Mouse (Mus musculus) neural tube, embryonic 11.5 days (tissue): ENCODE data around the gene Chpf. TPM values are rescaled to one million over a fixed set of nuclear protein-coding genes. Genes with fewer than 3 reads are reported as not detected.
A peak's percentile ranks its signal among the peaks of the same experiment; 100 is the strongest.

Experiments
- ATAC-seq: fragments of 200-750 bp; cut with Nextera tagmentation; 2 replicates; pipeline ENCODE4 v1.8.0; 2017; ENCODE audit warnings: moderate number of reproducible peaks, mild to moderate bottlenecking, moderate TSS enrichment, moderate library complexity; ENCODE audit not compliant: insufficient read depth, low FRiP score, low TSS enrichment
- DNase-seq: peaks from one replicate; pipeline ENCODE4 v3.0.0-alpha.2; 2015; ENCODE audit warnings: low spot score
- H3K27ac ChIP-seq: fragments of 300-500 bp; sonication (generic); 2 replicates; pipeline ENCODE4 v1.5.1; 2014; ENCODE audit warnings: low read depth, mild to moderate bottlenecking, low read length
- H3K27me3 ChIP-seq: fragments of 300-500 bp; sonication (generic); 2 replicates; pipeline ENCODE4 v1.6.1; 2014; ENCODE audit warnings: mild to moderate bottlenecking, low read length, mixed read lengths; ENCODE audit not compliant: control insufficient read depth, insufficient read depth
- H3K36me3 ChIP-seq: fragments of 300-500 bp; sonication (generic); 2 replicates; pipeline ENCODE4 v1.6.1; 2014; ENCODE audit warnings: mild to moderate bottlenecking, low read length, moderate library complexity, mixed read lengths; ENCODE audit not compliant: control insufficient read depth, insufficient read depth
- H3K4me1 ChIP-seq: fragments of 300-500 bp; sonication (generic); 2 replicates; pipeline ENCODE4 v1.6.1; 2014; ENCODE audit warnings: low read length, mixed read lengths; ENCODE audit not compliant: control insufficient read depth, insufficient read depth
- H3K4me2 ChIP-seq: fragments of 300-500 bp; sonication (generic); 2 replicates; pipeline ENCODE4 v1.6.1; 2014; ENCODE audit warnings: low read depth, mild to moderate bottlenecking, moderate library complexity
- H3K4me3 ChIP-seq: fragments of 300-500 bp; sonication (generic); 2 replicates; pipeline ENCODE4 v1.5.1; 2014; ENCODE audit warnings: low read depth, low read length
- H3K9ac ChIP-seq: fragments of 300-500 bp; sonication (generic); 2 replicates; pipeline ENCODE4 v1.6.1; 2014; ENCODE audit warnings: mild to moderate bottlenecking, low read length
- H3K9me3 ChIP-seq: fragments of 300-500 bp; sonication (generic); 2 replicates; pipeline ENCODE4 v1.6.1; 2016; ENCODE audit warnings: low read length; ENCODE audit not compliant: control insufficient read depth
- WGBS: fragments of 180-500 bp; shearing (Covaris S2); extraction: QIAGEN DNeasy Blood & Tissue Kit; methylation state at CpG from one replicate; pipeline ENCODE4 v1.1.7; 2014; 5-methylcytosine and 5-hydroxymethylcytosine counted together
- polyA plus RNA-seq: library from polyadenylated mRNA; unstranded; fragments of >200 nt; fragmentation: Nextera tagmentation; extraction: Ambion mirVana; gene quantifications from 2 replicates; pipeline ENCODE4 v1.2.1, GENCODE M21; 2014

The Chpf gene
- polyA plus RNA-seq, 1 experiment from 2014 or later, result 27.1 TPM

- Histone ChIP-seq H3K27ac (no peak overlapping the region), H3K4me1 (0 out of 2 replicates have a peak, but pooled peaks cover 3% of the 10 kb centered on the region), H3K4me3 (no peak overlapping the region), H3K27me3 (peaks cover 2% of the 10 kb centered on the region; the same call in 1 of the 2 replicates), H3K9me3 (no peaks in the 10 kb centered on the region), H3K36me3 (peaks cover 3% of the 10 kb centered on the region; the same call in 1 of the 2 replicates), H3K9ac (no peak overlapping the region), H3K4me2 (no peak overlapping the region)
- WGBS, result 61% methylated on average over 23 of the region's 23 CpGs
- no peak for DNase-seq
- ATAC-seq, result no peak
These were observed 24.5 kb upstream of the Chpf start for GRCm38 (mm10) chr1:75503651-75503980.

- no peak overlapping the region for H3K4me3 ChIP-seq
- DNase-seq (no peak), ATAC-seq (no peak)
- H3K27ac ChIP-seq, result no peak overlapping the region
- 89% methylated on average over 24 of the region's 25 CpGs for WGBS
- peaks cover 3% of the 10 kb centered on the region; the same call in 1 of the 2 replicates for H3K36me3 ChIP-seq
- 0 out of 2 replicates have a peak, but pooled peaks cover 3% of the 10 kb centered on the region for H3K4me1 ChIP-seq
- H3K4me2 ChIP-seq, result no peak overlapping the region
- H3K9me3 ChIP-seq, result no peaks in the 10 kb centered on the region
- peaks cover 2% of the 10 kb centered on the region; the same call in 1 of the 2 replicates for H3K27me3 ChIP-seq
- H3K9ac ChIP-seq, result no peak overlapping the region
These were observed 24.0 kb upstream of the Chpf start for GRCm38 (mm10) chr1:75502945-75503650.

- Histone ChIP-seq H3K4me2 (no peak overlapping the region), H3K4me1 (0 out of 2 replicates have a peak, but pooled peaks cover 1% of the 10 kb centered on the region), H3K9me3 (no peaks in the 10 kb centered on the region), H3K4me3 (no peak overlapping the region), H3K36me3 (peaks cover 3% of the 10 kb centered on the region; the same call in 1 of the 2 replicates), H3K27me3 (peaks cover 2% of the 10 kb centered on the region; the same call in 1 of the 2 replicates), H3K27ac (no peak overlapping the region), H3K9ac (no peak overlapping the region)
- WGBS, result 94% methylated on average over 9 of the region's 9 CpGs
- ATAC-seq, result no peak
- DNase-seq, result no peak
These were observed 22.8 kb upstream of the Chpf start for GRCm38 (mm10) chr1:75501905-75502304.

DNA sequence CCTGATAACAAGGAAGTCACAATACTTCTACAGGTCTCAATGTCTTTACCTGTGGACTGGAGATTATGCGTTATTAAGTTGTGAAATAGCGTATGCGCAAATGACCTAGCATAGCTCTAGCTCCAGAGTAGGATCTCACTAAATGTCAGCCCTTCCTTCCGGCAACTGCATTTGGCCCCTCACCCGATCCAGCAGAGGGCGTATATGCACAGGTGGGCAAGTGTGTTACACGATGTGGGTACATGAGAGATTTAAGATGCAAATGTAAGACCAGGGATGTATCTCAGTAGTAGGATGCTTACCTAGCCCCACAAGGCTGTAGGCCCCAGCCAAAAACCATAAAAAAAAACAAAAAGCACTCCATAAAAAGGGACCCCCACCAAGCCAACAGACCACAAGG is 20.3 kb upstream of the Chpf start:
- Histone ChIP-seq H3K9ac (no peak overlapping the region), H3K27me3 (no peaks in the 10 kb centered on the region; the same call in 1 of the 2 replicates), H3K9me3 (no peaks in the 10 kb centered on the region), H3K27ac (no peak overlapping the region), H3K4me1 (no peaks in the 10 kb centered on the region), H3K36me3 (peaks cover 3% of the 10 kb centered on the region; the same call in 1 of the 2 replicates), H3K4me2 (no peak overlapping the region), H3K4me3 (no peak overlapping the region)
- WGBS, result 93% methylated on average over 7 of the region's 7 CpGs
- ATAC-seq (no peak), DNase-seq (no peak)

GRCm38 (mm10) chr1:75498897-75499296 is 19.8 kb upstream of the Chpf start:
- WGBS, result 91% methylated on average over 4 of the region's 4 CpGs
- DNase-seq (no peak), ATAC-seq (no peak)
- H3K4me3 ChIP-seq, result no peak overlapping the region
- no peaks in the 10 kb centered on the region for H3K4me1 ChIP-seq
- H3K27ac ChIP-seq, result no peak overlapping the region
- H3K36me3 ChIP-seq, result peaks cover 3% of the 10 kb centered on the region; the same call in 1 of the 2 replicates
- no peaks in the 10 kb centered on the region for H3K9me3 ChIP-seq
- H3K9ac ChIP-seq, result no peak overlapping the region
- H3K4me2 ChIP-seq, result no peak overlapping the region
- no peaks in the 10 kb centered on the region; the same call in 1 of the 2 replicates for H3K27me3 ChIP-seq

GRCm38 (mm10) chr1:75494878-75495548 is 15.9 kb upstream of the Chpf start:
- ATAC-seq, result no peak
- DNase-seq, result peak; percentile 52
- Histone ChIP-seq H3K9ac (no peak overlapping the region), H3K4me2 (no peak overlapping the region), H3K27me3 (no peaks in the 10 kb centered on the region), H3K4me1 (no peaks in the 10 kb centered on the region), H3K36me3 (no peaks in the 10 kb centered on the region; the same call in 1 of the 2 replicates), H3K27ac (no peak overlapping the region), H3K9me3 (no peaks in the 10 kb centered on the region), H3K4me3 (no peak overlapping the region)
- WGBS, result 42% methylated on average over 12 of the region's 12 CpGs

DNA sequence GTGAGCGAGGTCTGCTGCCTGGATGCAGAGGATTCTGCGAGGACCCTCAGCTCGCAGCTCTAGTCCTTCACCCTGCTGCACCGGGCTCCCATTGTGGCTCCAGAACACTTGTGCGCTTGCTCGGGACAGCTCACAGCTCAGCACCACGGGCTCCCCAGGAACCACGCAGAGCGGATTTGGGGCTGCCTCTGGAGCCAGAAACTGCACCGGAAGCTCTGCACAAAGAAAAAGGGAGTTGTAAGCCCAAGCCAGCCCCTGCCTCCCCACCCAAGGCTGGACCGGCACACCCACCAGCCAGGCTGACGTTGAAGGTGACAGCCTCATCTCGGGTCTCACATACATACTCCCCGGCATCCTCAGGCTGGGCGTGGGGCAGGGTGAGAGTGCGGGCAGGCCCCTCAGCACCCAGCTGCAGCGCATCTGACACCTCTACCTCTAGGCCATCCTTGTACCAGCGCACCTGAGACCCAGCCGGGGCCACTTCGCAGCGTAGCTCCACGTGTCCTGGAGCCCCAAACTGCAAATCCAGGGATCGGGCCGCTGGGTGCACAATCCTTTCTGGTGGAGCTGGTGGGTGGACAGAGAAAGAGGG is 13.6 kb upstream of the Chpf start:
- Histone ChIP-seq H3K27me3 (peaks cover 8% of the 10 kb centered on the region; the same call in 1 of the 2 replicates), H3K4me3 (no peak overlapping the region), H3K27ac (no peak overlapping the region), H3K9me3 (no peaks in the 10 kb centered on the region), H3K9ac (no peak overlapping the region), H3K4me2 (no peak overlapping the region), H3K4me1 (0 out of 2 replicates have a peak, but pooled peaks cover 3% of the 10 kb centered on the region), H3K36me3 (no peaks in the 10 kb centered on the region; the same call in 1 of the 2 replicates)
- 40% methylated on average over 24 of the region's 24 CpGs for WGBS
- no peak for ATAC-seq
- no peak for DNase-seq

- Histone ChIP-seq H3K4me2 (no peak overlapping the region), H3K9me3 (no peaks in the 10 kb centered on the region), H3K27me3 (peaks cover 22% of the 10 kb centered on the region), H3K27ac (no peak overlapping the region), H3K9ac (no peak overlapping the region), H3K4me1 (peaks cover 9% of the 10 kb centered on the region; the same call in 1 of the 2 replicates), H3K4me3 (no peak overlapping the region), H3K36me3 (no peaks in the 10 kb centered on the region; the same call in 1 of the 2 replicates)
- ATAC-seq (no peak), DNase-seq (no peak)
- 84% methylated on average over 34 of the region's 34 CpGs for WGBS
These were observed 11.9 kb upstream of the Chpf start for GRCm38 (mm10) chr1:75490785-75491551.
